Mouse (Mus musculus): Measurements from ENCODE around the gene Eif4ebp2.

DNA sequence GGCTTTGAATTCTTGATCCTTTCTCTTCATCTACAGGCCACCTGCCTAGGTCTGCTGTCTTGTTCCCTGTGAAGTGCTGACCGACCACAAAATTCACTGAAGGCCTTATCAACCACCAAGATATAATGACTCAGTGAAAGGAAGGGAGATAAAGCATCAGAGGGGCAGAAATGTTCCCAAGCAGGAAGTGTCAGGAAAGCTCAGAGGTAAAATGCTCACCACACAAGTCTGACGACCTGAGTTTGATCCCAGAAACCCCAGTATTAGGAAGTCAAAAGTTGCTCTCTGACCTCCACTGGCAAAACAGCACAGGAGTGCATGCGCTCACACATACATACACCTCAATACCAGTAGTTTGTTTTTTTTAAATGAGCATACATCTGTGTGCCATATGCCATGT lies 3.6 kb downstream of the Eif4ebp2 start:
- TF ChIP-seq CTCF (IDR thresholded peaks at IDR 0.05) (no peak), EP300 (IDR thresholded peaks at IDR 0.05) (no peak)
